Mouse (Mus musculus) bone marrow macrophage, adult 2 months (primary cell): Measurements from ENCODE around the gene Nmnat3. TPM values are rescaled to one million over a fixed set of nuclear protein-coding genes. Genes with fewer than 3 reads are reported as not detected.

ENCODE experiments used
- H3K27ac ChIP-seq: 2 replicates; pipeline ENCODE4 v1.5.1; 2012; ENCODE audit warnings: low read depth, low read length; ENCODE audit not compliant: insufficient read depth
- H3K4me1 ChIP-seq: 2 replicates; pipeline ENCODE4 v1.6.1; 2012; ENCODE audit warnings: low read length; ENCODE audit not compliant: control insufficient read depth, insufficient read depth
- H3K4me3 ChIP-seq: 2 replicates; pipeline ENCODE4 v1.5.1; 2012; ENCODE audit warnings: mild to moderate bottlenecking, low read length, moderate library complexity; ENCODE audit not compliant: insufficient read depth
- CTCF ChIP-seq: IDR thresholded peaks from 2 replicates; pipeline ENCODE4 v1.5.1; 2012; ENCODE audit warnings: low read depth, mild to moderate bottlenecking, low read length, moderate library complexity
- POLR2A ChIP-seq: IDR thresholded peaks from 2 replicates; pipeline ENCODE4 v1.6.1; 2012; ENCODE audit warnings: mild to moderate bottlenecking, low read depth, low read length, borderline replicate concordance
- polyA plus RNA-seq: library from polyadenylated mRNA; stranded (reverse); fragments of >200 nt; gene quantifications from 2 replicates; pipeline ENCODE4 v1.2.4, GENCODE M21; 2012; ENCODE audit not compliant: missing spikeins, insufficient read depth, insufficient read length

Nmnat3 gene
- polyA plus RNA-seq, 1 experiment, result 11.0 TPM

GRCm38 (mm10) chr9:98427906-98428517 is 140.8 kb downstream of the Nmnat3 start:
- H3K4me1 ChIP-seq, result no peaks in the 10 kb centered on the region
- no peak overlapping the region for H3K27ac ChIP-seq
- no peak for TF ChIP-seq POLR2A
- no peak for TF ChIP-seq CTCF
- no peak overlapping the region for H3K4me3 ChIP-seq

- Histone ChIP-seq H3K27ac (no peak overlapping the region), H3K4me3 (no peak overlapping the region), H3K4me1 (no peaks in the 10 kb centered on the region)
- no peak for TF ChIP-seq CTCF
- TF ChIP-seq POLR2A, result no peak
Observed at GRCm38 (mm10) chr9:98428783-98429182, 141.5 kb downstream of the Nmnat3 start.

GRCm38 (mm10) chr9:98429806-98430205 is 142.6 kb downstream of the Nmnat3 start:
- TF ChIP-seq POLR2A, result no peak
- TF ChIP-seq CTCF, result no peak
- Histone ChIP-seq H3K4me3 (no peak overlapping the region), H3K27ac (no peak overlapping the region), H3K4me1 (no peaks in the 10 kb centered on the region)

GRCm38 (mm10) chr9:98430528-98430927 is 143.3 kb downstream of the Nmnat3 start:
- H3K4me1 ChIP-seq, result no peaks in the 10 kb centered on the region
- TF ChIP-seq POLR2A (no peak), CTCF (no peak)
- no peak overlapping the region for H3K4me3 ChIP-seq
- no peak overlapping the region for H3K27ac ChIP-seq

GRCm38 (mm10) chr9:98433021-98433420 is 145.8 kb downstream of the Nmnat3 start:
- no peak overlapping the region for H3K27ac ChIP-seq
- no peak for TF ChIP-seq CTCF
- H3K4me1 ChIP-seq, result no peaks in the 10 kb centered on the region
- H3K4me3 ChIP-seq, result no peak overlapping the region

GRCm38 (mm10) chr9:98433956-98434588 is 146.8 kb downstream of the Nmnat3 start:
- Histone ChIP-seq H3K4me1 (no peaks in the 10 kb centered on the region), H3K27ac (no peak overlapping the region), H3K4me3 (no peak overlapping the region)
- TF ChIP-seq CTCF (no peak), POLR2A (no peak)

GRCm38 (mm10) chr9:98437819-98438218 is 150.6 kb downstream of the Nmnat3 start:
- H3K4me3 ChIP-seq, result no peak overlapping the region
- no peaks in the 10 kb centered on the region for H3K4me1 ChIP-seq
- TF ChIP-seq POLR2A (no peak), CTCF (no peak)
- no peak overlapping the region for H3K27ac ChIP-seq

GRCm38 (mm10) chr9:98439091-98439490 is 151.9 kb downstream of the Nmnat3 start:
- no peaks in the 10 kb centered on the region for H3K4me1 ChIP-seq
- no peak overlapping the region for H3K27ac ChIP-seq
- no peak overlapping the region for H3K4me3 ChIP-seq
- TF ChIP-seq CTCF, result no peak
- TF ChIP-seq POLR2A, result no peak

GRCm38 (mm10) chr9:98442638-98443037 is 155.4 kb downstream of the Nmnat3 start:
- no peak overlapping the region for H3K27ac ChIP-seq
- TF ChIP-seq POLR2A (no peak), CTCF (no peak; the same call in 1 of the 2 replicates)
- H3K4me3 ChIP-seq, result no peak overlapping the region
- H3K4me1 ChIP-seq, result no peaks in the 10 kb centered on the region

- Histone ChIP-seq H3K27ac (no peak overlapping the region), H3K4me3 (no peak overlapping the region), H3K4me1 (no peaks in the 10 kb centered on the region)
- TF ChIP-seq CTCF (no peak), POLR2A (no peak)
Observed at GRCm38 (mm10) chr9:98445359-98446149, 158.3 kb downstream of the Nmnat3 start.
